Mouse (Mus musculus) left cerebral cortex, adult 18-20 months (tissue): ENCODE data around the gene Mylip. TPM values are rescaled to one million over a fixed set of nuclear protein-coding genes. Genes with fewer than 3 reads are reported as not detected.

Experiments
- DNase-seq, 2 experiments: peaks; one replicate each; pipeline ENCODE4 v3.0.0; 2021 to 2022; ENCODE audit warnings: low spot score in 2 of 2, mixed read lengths in 1 of 2
- total RNA-seq, 2 experiments: library from RNA; stranded (reverse); gene quantifications; 2 replicates each; pipeline ENCODE4 v1.2.3; 2021

Mylip gene
- total RNA-seq, 2 experiments from 2014 or later = 12.9 to 14.2 TPM

GRCm38 (mm10) chr13:45390962-45391853 is 1.7 kb downstream of the Mylip start:
- DNase-seq = no peak

DNA sequence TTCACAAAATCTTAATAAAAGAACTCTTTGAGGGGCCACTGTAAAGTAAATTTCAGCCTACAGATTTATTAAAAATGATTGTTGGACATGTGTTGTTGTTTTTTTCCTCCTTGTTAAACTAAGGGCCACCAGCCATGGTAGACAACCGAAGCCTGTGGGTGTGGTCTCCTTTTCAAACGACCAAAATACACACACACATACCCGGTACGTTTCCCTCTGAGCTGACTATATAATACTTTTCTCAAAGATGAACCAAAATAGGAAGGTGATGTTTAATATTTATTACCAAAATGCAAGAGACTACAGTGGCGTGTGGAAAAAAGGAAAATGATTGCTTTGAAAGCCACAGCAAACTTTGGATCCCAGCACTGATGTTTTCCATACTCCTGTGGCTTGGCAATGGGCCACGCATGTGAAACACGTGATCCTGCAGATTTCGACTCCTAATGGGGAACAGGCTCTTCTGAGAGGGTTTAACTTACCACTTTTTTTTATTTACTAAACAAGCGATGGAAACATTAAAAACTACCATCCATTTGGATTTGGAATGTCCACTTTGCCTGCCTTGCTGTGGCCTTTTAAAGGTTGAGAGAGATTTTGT is 2.4 kb downstream of the Mylip start:
- DNase-seq = no peak

DNA sequence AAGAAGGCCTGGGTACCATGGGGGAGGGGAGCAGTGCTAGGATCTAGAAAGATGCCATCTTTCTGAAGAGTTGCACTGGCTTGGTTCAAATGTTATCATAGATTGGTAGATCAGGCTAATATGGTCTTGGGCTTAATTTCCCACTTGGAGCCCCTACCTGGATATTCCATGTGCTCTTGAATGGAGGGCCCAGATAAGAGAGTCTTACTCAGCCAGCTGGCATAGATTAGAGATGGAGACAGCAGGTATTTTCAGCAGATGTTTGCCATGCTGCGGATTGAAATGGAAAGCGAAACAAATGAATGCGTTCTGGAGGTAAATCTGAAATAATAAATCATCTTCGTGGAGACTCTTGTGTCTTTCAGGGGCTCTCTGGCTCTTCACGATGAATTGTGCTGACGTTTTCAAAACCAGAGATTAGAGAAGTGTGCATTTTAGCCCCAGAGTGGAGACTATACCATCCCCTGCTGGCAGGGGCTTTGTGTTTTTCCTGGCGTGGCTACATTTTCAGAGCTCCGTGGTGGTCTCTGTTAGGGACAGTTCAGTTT is 4.8 kb downstream of the Mylip start:
- DNase-seq = no peak

DNA sequence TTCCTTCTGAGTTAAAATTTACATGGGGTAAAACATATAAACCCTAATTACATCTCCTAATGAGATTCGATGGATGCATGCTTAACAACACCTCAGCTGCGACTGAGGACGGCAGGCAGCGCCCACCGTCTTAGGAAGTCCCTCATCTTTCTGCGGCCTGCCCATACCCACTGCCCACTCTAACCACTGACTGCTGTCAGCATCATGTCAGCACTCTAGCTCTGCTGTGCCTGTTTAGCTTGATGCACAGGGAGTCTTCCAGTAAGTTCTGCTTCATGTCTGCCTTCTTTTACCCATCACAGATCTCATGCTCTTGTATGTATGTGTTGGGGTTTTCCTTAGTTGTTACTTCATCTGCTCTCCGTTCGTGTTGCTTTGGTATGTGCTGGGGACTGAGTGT is 7.2 kb downstream of the Mylip start:
- no peak for DNase-seq

DNA sequence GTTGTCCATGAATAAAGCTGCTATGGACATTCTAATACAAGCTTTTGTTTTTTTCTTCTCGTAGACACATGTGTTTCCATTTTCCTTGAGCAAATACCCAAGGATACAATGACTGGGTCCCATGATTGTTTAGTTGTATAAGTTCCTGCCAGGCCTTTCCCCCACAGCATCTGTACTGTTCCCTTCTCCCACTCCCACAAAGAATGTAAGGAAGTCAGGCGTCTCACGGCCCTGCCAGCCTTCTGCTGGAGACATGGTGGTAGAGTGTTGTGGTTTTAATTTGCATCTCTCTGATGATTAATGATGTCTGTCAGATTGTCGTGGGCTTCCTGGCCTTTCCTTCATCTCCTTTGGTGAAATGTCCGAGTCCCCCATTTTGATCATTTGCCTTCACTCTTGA is 7.7 kb downstream of the Mylip start:
- peak; percentile 28 to 55 for DNase-seq

DNA sequence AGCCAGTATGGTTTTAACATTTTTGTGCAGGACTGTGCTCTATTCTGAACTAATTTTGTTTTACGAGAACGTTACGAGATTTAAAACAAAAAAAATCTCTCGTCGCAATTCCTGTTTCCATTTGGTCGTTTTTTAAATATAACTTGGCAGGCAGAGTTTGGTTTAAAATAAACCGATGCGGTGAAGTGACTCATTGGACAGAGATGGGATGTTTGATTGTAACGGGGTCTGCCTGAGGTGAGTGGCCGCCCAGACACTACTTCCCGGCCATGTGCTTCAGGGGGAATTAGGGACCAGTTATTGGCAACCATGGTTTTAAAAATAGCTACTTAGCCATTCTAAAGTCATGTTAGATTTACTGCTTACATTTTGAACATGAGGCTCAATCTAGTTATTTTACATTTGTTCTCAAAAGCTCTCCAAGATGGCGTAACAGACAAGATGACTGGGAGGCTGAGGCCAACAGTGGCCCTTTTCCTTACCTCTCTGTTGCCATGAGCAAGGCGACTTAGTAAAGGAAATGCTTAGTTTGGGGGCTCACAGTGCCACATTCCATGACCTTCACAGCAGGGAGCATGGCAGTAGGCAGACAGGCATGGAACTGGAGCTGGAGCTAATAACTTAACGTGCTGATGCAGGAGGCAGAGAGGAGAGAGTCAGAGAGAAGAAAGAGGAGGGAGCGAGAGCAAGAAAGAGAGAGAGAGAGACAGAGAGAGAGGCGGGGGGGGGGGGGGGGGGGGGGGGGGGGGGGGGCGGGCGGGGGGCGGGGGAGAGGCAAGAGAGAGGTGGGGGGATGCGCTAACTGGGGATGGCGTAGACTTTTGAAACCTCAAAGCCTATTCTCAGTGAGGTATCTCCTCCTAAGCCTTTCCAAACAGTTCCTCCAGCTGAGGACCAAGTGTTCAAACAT is 8.6 kb downstream of the Mylip start:
- no peak for DNase-seq

GRCm38 (mm10) chr13:45400700-45401099 is 11.2 kb downstream of the Mylip start:
- peak; percentile 38 to 49 for DNase-seq

DNA sequence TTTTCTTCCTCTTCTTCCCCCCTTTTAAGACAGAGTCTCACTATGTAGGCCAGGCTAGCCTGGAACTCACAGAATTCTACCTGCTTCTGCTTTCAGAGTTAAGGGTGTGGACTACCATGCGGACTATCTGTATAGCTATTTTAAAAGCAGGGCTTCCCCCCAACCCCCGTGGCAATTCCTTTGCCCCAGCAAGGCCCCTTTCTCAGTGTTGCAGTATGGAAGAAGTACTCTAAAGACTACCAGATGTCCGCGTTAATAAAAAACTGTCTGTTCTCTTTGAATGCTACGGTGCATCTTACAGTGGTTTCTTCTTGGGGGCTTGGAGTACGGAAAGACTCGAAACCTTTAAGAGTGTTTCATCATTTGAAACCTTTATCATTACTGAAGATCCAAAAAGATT is 12.3 kb downstream of the Mylip start:
- no peak for DNase-seq

DNA sequence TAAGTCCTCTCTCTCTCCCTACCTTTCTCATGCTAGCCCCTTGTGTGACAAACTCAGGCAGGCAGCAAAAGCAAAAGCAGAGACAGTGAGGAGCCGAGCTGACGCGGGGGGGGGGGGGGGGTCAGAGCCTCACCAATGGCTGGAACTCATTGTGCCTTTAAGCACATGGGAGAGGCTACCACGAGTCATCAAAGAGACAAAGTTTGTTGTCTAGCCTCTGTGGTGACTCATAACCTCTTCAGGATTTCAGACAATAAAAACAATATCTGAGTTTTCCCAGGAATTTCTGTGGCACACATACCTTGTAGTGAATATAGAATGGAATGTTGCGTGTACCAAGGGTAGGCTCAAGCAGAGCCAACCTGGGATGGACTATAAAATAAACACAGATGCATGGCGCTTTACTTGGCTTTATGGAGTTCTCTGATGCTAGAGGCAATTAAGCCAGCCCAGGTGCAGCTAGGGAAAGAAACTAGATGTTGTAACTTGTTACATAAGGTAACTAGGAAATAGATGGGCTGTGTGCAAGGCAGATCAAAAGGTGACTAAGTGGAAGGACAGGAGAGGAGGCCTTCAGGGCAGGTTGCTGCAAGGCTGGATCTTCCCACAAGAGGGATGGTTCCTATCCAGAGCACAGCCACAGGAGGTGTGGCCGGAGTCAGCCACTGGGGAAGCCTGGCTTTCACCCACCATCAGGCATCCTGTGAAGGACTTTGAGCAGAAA is 12.9 kb downstream of the Mylip start:
- DNase-seq = no peak

DNA sequence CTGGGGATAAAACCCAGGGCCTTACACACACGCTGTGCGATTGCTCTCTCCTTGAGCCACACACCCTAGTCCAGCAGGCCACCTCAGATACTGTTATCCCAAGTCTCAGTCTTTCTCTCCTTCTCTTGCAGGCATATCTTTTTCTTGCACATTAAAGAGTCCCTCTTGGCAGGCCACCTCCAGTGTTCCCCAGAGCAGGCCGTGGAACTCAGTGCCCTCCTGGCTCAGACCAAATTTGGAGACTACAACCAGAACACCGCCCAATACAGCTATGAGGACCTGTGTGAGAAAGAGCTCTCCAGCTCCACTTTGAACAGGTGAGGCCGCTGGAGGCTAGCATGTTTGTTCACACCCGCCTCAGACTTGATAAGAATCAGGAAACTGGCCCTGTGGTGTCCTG is 14.7 kb downstream of the Mylip start:
- no peak for DNase-seq

- no peak for DNase-seq
Observed at GRCm38 (mm10) chr13:45405194-45405810, 15.8 kb downstream of the Mylip start.

- DNase-seq = no peak
Observed at GRCm38 (mm10) chr13:45406289-45406688, 16.7 kb downstream of the Mylip start.

GRCm38 (mm10) chr13:45406703-45407102 is 17.2 kb downstream of the Mylip start:
- DNase-seq = no peak

GRCm38 (mm10) chr13:45410936-45411335 is 21.4 kb downstream of the Mylip start:
- no peak for DNase-seq

DNA sequence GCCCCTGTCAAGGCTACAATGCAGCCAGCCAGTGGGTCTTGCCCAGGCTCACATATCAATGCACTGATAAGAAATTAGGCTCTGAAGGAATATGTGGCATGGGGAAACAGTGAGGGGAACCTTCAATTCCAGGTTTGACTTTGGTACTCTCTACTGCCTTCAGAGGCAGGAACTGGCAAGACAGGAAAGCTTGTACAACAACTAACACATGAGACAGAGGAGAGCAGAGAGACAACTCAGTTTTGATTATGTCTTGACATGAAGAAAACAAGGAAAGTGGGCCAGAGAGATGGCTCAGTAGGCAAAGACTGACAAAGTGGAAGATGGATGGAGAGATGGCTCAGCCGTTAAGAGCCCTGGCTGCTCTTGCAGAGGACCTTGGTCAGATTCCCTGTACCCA is 23.5 kb downstream of the Mylip start:
- DNase-seq = no peak

DNA sequence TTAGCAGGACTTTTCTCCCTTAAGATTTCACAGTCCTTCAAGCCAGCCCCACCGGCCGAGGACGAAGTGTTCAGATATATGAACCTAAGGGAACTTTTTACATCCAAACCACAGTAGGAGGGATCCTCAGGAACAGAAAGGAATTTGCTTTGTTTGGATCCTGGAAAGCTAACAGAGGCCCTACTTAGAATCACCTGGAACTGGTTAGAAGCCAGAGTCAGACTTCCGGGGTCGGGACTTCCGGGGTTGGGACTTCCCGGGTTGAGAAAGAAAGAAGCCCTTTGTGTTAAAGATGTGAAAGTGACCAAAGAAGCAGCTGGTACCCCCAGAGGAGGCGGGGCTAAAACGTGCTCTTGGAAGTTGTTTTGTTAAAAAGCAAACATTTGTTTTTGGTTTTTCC is 24.5 kb downstream of the Mylip start:
- no peak for DNase-seq

GRCm38 (mm10) chr13:45416621-45417057 is 27.1 kb downstream of the Mylip start:
- no peak for DNase-seq

- DNase-seq = no peak
Observed at GRCm38 (mm10) chr13:45418986-45419385, 29.4 kb downstream of the Mylip start.

DNA sequence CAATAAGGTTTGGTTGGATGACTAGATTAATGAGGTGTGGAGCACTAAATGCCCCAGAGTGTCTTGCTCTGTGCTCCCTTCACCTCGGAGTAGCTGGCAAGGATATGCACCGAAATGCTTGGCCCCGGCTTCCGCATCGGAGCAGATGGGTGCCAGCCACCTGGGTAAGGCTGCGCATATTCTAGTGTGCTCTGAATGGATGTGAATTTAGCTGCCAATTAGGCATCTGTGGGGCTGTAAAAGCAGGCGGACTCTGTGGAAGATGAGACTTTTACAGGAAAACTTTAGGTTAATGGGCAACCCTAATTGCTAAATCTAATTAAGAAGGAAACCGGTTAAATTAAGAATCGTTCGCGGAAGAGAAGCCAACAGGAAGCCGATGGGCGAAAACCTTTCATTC is 32.7 kb downstream of the Mylip start:
- DNase-seq = no peak

- DNase-seq = no peak
Observed at GRCm38 (mm10) chr13:45422709-45423108, 33.2 kb downstream of the Mylip start.
